Mouse (Mus musculus) hindbrain, embryonic 12.5 days (tissue): ENCODE data around the gene Trpv4. TPM values are rescaled to one million over a fixed set of nuclear protein-coding genes. Genes with fewer than 3 reads are reported as not detected.

Experiments
- ATAC-seq: fragments of 200-750 bp; cut with Nextera tagmentation; 2 replicates; pipeline ENCODE4 v1.8.0; 2017; ENCODE audit warnings: moderate TSS enrichment; ENCODE audit not compliant: low FRiP score
- H3K27ac ChIP-seq: fragments of 300-500 bp; sonication (generic); 2 replicates; pipeline ENCODE4 v1.5.1; 2016; ENCODE audit warnings: mild to moderate bottlenecking
- H3K27me3 ChIP-seq: fragments of 300-500 bp; sonication (generic); 2 replicates; pipeline ENCODE4 v1.6.1; 2016; ENCODE audit warnings: mild to moderate bottlenecking
- H3K36me3 ChIP-seq: fragments of 300-500 bp; sonication (generic); 2 replicates; pipeline ENCODE4 v1.6.1; 2016; ENCODE audit warnings: mild to moderate bottlenecking
- H3K4me1 ChIP-seq: fragments of 300-500 bp; sonication (generic); 2 replicates; pipeline ENCODE4 v1.6.1; 2016
- H3K4me2 ChIP-seq: fragments of 300-500 bp; sonication (generic); replicated peaks from 2 replicates; pipeline ENCODE4 v1.6.1; 2016; ENCODE audit warnings: mild to moderate bottlenecking
- H3K4me3 ChIP-seq: fragments of 300-500 bp; sonication (generic); 2 replicates; pipeline ENCODE4 v1.5.1; 2016; ENCODE audit warnings: mild to moderate bottlenecking
- H3K9ac ChIP-seq: fragments of 300-500 bp; sonication (generic); 2 replicates; pipeline ENCODE4 v1.6.1; 2016; ENCODE audit warnings: mild to moderate bottlenecking, moderate library complexity
- H3K9me3 ChIP-seq: fragments of 300-500 bp; sonication (generic); replicated peaks from 2 replicates; pipeline ENCODE4 v1.6.1; 2016; ENCODE audit warnings: mild to moderate bottlenecking
- WGBS: fragments of 180-500 bp; shearing (Covaris S2); methylation state at CpG from one replicate; pipeline ENCODE4 v1.1.7; 2016; 5-methylcytosine and 5-hydroxymethylcytosine counted together
- polyA plus RNA-seq: library from polyadenylated mRNA; unstranded; fragments of >200 nt; fragmentation: Nextera tagmentation; extraction: Ambion mirVana; gene quantifications from 2 replicates; pipeline ENCODE4 v1.2.1, GENCODE M21; 2016

Gene Trpv4
- polyA plus RNA-seq, 1 experiment from 2014 or later: 1.3 TPM

- H3K27me3 ChIP-seq: peaks cover 11% of the 10 kb centered on the region
- ATAC-seq: no peak
- no peak overlapping the region for H3K27ac ChIP-seq
- peaks cover 11% of the 10 kb centered on the region for H3K4me1 ChIP-seq
- H3K9ac ChIP-seq: no peak overlapping the region
- H3K36me3 ChIP-seq: peaks cover 3% of the 10 kb centered on the region; the same call in 1 of the 2 replicates
- H3K4me2 ChIP-seq: no peak overlapping the region
- 79% methylated on average over 4 of the region's 4 CpGs for WGBS
- no peaks in the 10 kb centered on the region for H3K9me3 ChIP-seq
- H3K4me3 ChIP-seq: no peak overlapping the region
Measured at GRCm38 (mm10) chr5:114664139-114664538, 5.9 kb upstream of the Trpv4 start.

- Histone ChIP-seq H3K4me1 (peaks cover 17% of the 10 kb centered on the region), H3K36me3 (no peaks in the 10 kb centered on the region), H3K4me2 (no peak overlapping the region), H3K4me3 (no peak overlapping the region), H3K9ac (no peak overlapping the region), H3K27me3 (peaks cover 43% of the 10 kb centered on the region), H3K27ac (no peak overlapping the region), H3K9me3 (no peaks in the 10 kb centered on the region)
- WGBS: 79% methylated on average over 6 of the region's 6 CpGs
- ATAC-seq: no peak
Measured at GRCm38 (mm10) chr5:114661029-114661428, 2.8 kb upstream of the Trpv4 start.

GRCm38 (mm10) chr5:114657426-114657825, 795 bp downstream of the Trpv4 start:
- 29% methylated on average over 10 of the region's 10 CpGs for WGBS
- peaks cover 52% of the 10 kb centered on the region for H3K27me3 ChIP-seq
- no peaks in the 10 kb centered on the region for H3K36me3 ChIP-seq
- ATAC-seq: no peak
- no peak overlapping the region for H3K9ac ChIP-seq
- H3K9me3 ChIP-seq: no peaks in the 10 kb centered on the region
- peaks cover 13% of the 10 kb centered on the region for H3K4me1 ChIP-seq
- H3K4me2 ChIP-seq: peak overlapping the region; percentile 72
- peak overlapping the region; percentile 41; the same call in 1 of the 2 replicates for H3K4me3 ChIP-seq
- H3K27ac ChIP-seq: no peak overlapping the region

- H3K4me2 ChIP-seq: no peak overlapping the region
- H3K36me3 ChIP-seq: no peaks in the 10 kb centered on the region
- H3K9ac ChIP-seq: no peak overlapping the region
- ATAC-seq: no peak
- WGBS: 81% methylated on average over 7 of the region's 7 CpGs
- H3K4me3 ChIP-seq: no peak overlapping the region
- H3K27me3 ChIP-seq: peaks cover 52% of the 10 kb centered on the region
- no peak overlapping the region for H3K27ac ChIP-seq
- peaks cover 14% of the 10 kb centered on the region for H3K4me1 ChIP-seq
- no peaks in the 10 kb centered on the region for H3K9me3 ChIP-seq
Measured at GRCm38 (mm10) chr5:114656305-114656704, 1.9 kb downstream of the Trpv4 start.

GRCm38 (mm10) chr5:114655721-114656120, 2.5 kb downstream of the Trpv4 start:
- no peak overlapping the region for H3K4me3 ChIP-seq
- no peaks in the 10 kb centered on the region for H3K36me3 ChIP-seq
- 88% methylated on average over 5 of the region's 5 CpGs for WGBS
- peaks cover 52% of the 10 kb centered on the region for H3K27me3 ChIP-seq
- no peak for ATAC-seq
- no peak overlapping the region for H3K4me2 ChIP-seq
- H3K4me1 ChIP-seq: peaks cover 20% of the 10 kb centered on the region
- H3K27ac ChIP-seq: no peak overlapping the region
- H3K9ac ChIP-seq: no peak overlapping the region
- H3K9me3 ChIP-seq: no peaks in the 10 kb centered on the region

- Histone ChIP-seq H3K9me3 (no peaks in the 10 kb centered on the region), H3K27ac (no peak overlapping the region), H3K36me3 (no peaks in the 10 kb centered on the region), H3K4me3 (no peak overlapping the region), H3K9ac (no peak overlapping the region), H3K4me2 (no peak overlapping the region), H3K4me1 (peaks cover 30% of the 10 kb centered on the region), H3K27me3 (peaks cover 52% of the 10 kb centered on the region)
- WGBS: 76% methylated on average over 15 of the region's 15 CpGs
- ATAC-seq: no peak
Measured at GRCm38 (mm10) chr5:114653656-114654437, 4.4 kb downstream of the Trpv4 start.

- Histone ChIP-seq H3K27ac (no peak overlapping the region), H3K4me2 (no peak overlapping the region), H3K4me3 (no peak overlapping the region), H3K9ac (0 out of 2 replicates have a peak overlapping the region, but pooled peaks have one; percentile 25), H3K36me3 (no peaks in the 10 kb centered on the region), H3K9me3 (no peaks in the 10 kb centered on the region), H3K4me1 (peaks cover 28% of the 10 kb centered on the region), H3K27me3 (peaks cover 36% of the 10 kb centered on the region)
- WGBS: 28% methylated on average over 3 of the region's 3 CpGs
- ATAC-seq: no peak
Measured at GRCm38 (mm10) chr5:114651449-114651848, 6.8 kb downstream of the Trpv4 start.

GRCm38 (mm10) chr5:114651002-114651401, 7.2 kb downstream of the Trpv4 start:
- Histone ChIP-seq H3K4me1 (peaks cover 28% of the 10 kb centered on the region), H3K27me3 (peaks cover 31% of the 10 kb centered on the region), H3K4me3 (no peak overlapping the region), H3K4me2 (0 out of 2 replicates have a peak overlapping the region, but pooled peaks have one; percentile 13), H3K9me3 (no peaks in the 10 kb centered on the region), H3K9ac (peak overlapping the region; percentile 25; the same call in 1 of the 2 replicates), H3K27ac (0 out of 2 replicates have a peak overlapping the region, but pooled peaks have one; percentile 12), H3K36me3 (no peaks in the 10 kb centered on the region)
- no peak for ATAC-seq
- 49% methylated on average over 14 of the region's 14 CpGs for WGBS

GRCm38 (mm10) chr5:114648728-114649311, 9.4 kb downstream of the Trpv4 start:
- H3K4me1 ChIP-seq: peaks cover 31% of the 10 kb centered on the region
- WGBS: 68% methylated on average over 11 of the region's 11 CpGs

GRCm38 (mm10) chr5:114647211-114647974, 10.8 kb downstream of the Trpv4 start:
- peak; percentile 49 for ATAC-seq
- Histone ChIP-seq H3K36me3 (no peaks in the 10 kb centered on the region), H3K9me3 (no peaks in the 10 kb centered on the region), H3K4me2 (peak overlapping the region; percentile 52), H3K4me1 (peaks cover 31% of the 10 kb centered on the region), H3K4me3 (peak overlapping the region; percentile 23), H3K9ac (no peak overlapping the region; the same call in 1 of the 2 replicates), H3K27me3 (peaks cover 22% of the 10 kb centered on the region), H3K27ac (no peak overlapping the region)
- WGBS: 4% methylated on average over 27 of the region's 27 CpGs

More at GRCm38 (mm10) chr5:114648728-114649311, 9.4 kb downstream of the Trpv4 start:
- no peaks in the 10 kb centered on the region for H3K36me3 ChIP-seq
- H3K4me2 ChIP-seq: no peak overlapping the region
- H3K9ac ChIP-seq: no peak overlapping the region
- no peak for ATAC-seq
- H3K27me3 ChIP-seq: peaks cover 22% of the 10 kb centered on the region
- no peaks in the 10 kb centered on the region for H3K9me3 ChIP-seq
- H3K4me3 ChIP-seq: no peak overlapping the region
- no peak overlapping the region for H3K27ac ChIP-seq

- H3K36me3 ChIP-seq: no peaks in the 10 kb centered on the region
- no peak overlapping the region for H3K27ac ChIP-seq
- WGBS: 86% methylated on average over 5 of the region's 5 CpGs
- no peak for ATAC-seq
- no peak overlapping the region for H3K9ac ChIP-seq
- peaks cover 22% of the 10 kb centered on the region for H3K27me3 ChIP-seq
- H3K4me1 ChIP-seq: peaks cover 26% of the 10 kb centered on the region
- H3K4me3 ChIP-seq: no peak overlapping the region
- no peak overlapping the region for H3K4me2 ChIP-seq
- no peaks in the 10 kb centered on the region for H3K9me3 ChIP-seq
Measured at GRCm38 (mm10) chr5:114645916-114646315, 12.3 kb downstream of the Trpv4 start.

- no peak overlapping the region for H3K9ac ChIP-seq
- peaks cover 19% of the 10 kb centered on the region for H3K27me3 ChIP-seq
- no peak overlapping the region; the same call in 1 of the 2 replicates for H3K4me2 ChIP-seq
- ATAC-seq: no peak
- H3K4me1 ChIP-seq: peaks cover 16% of the 10 kb centered on the region; the same call in 1 of the 2 replicates
- H3K36me3 ChIP-seq: no peaks in the 10 kb centered on the region
- H3K4me3 ChIP-seq: no peak overlapping the region
- no peaks in the 10 kb centered on the region for H3K9me3 ChIP-seq
- H3K27ac ChIP-seq: no peak overlapping the region
- WGBS: 55% methylated on average over 6 of the region's 6 CpGs
Measured at GRCm38 (mm10) chr5:114644918-114645317, 13.3 kb downstream of the Trpv4 start.
